In genomic region chr9:65435211-65435610, GRCm38 (mm10) we compare ENCODE assay signal across 11 mouse cellular contexts. TPM values are rescaled to one million over a fixed set of nuclear protein-coding genes. Genes with fewer than 3 reads are reported as not detected.
A peak's percentile ranks its signal among the peaks of the same experiment; 100 is the strongest.
DNase-seq lines count a peak whose midpoint lies in the region; ATAC-seq and TF ChIP-seq lines count a peak whose summit lies in the region.
"Had no signal": no experiment of that assay in that cellular context is flagged by ENCODE, and none has a peak within 500 bp of the region (broad histone marks: within the 10 kb centered on the region; RNA-seq: fewer than 3 reads in every experiment).

No protein-coding gene starts in this region.

- no peak for ATAC-seq in heart, embryonic 13.5 days (ENCODE audit: extremely low read depth, insufficient number of reproducible peaks, low FRiP score, low TSS enrichment)
- no peak for ATAC-seq in intestine, postnatal 0 days

- H3K4me2 ChIP-seq in heart, embryonic 13.5 days = 0 out of 2 replicates have a peak overlapping the region, but pooled peaks have one; percentile 72
- no peak overlapping the region for H3K4me2 ChIP-seq in intestine, postnatal 0 days (replicated peaks; ENCODE audit: low read depth)

- no peak overlapping the region for H3K9ac ChIP-seq in heart, embryonic 13.5 days
- H3K9ac ChIP-seq in intestine, postnatal 0 days (ENCODE audit: low read depth, low read length) = no peak overlapping the region

- WGBS in heart, embryonic 13.5 days = 66% methylated on average over 4 of the region's 4 CpGs
- WGBS in intestine, postnatal 0 days = 67% methylated on average over 4 of the region's 4 CpGs

- TF ChIP-seq CTCF in intestine, postnatal 0 days (IDR thresholded peaks at IDR 0.05; ENCODE audit: low read depth) = no peak

- H3K36me3 ChIP-seq in heart, embryonic 13.5 days = peaks cover 21% of the 10 kb centered on the region
- H3K36me3 ChIP-seq in intestine, postnatal 0 days (ENCODE audit: control insufficient read depth, insufficient read depth) = peaks cover 2% of the 10 kb centered on the region; the same call in 1 of the 2 replicates

- H3K4me3 ChIP-seq in heart, embryonic 13.5 days = peak overlapping the region; percentile 88
- peak overlapping the region; percentile 96; the same call in 1 of the 2 replicates for H3K4me3 ChIP-seq in intestine, postnatal 0 days (ENCODE audit: low read depth, low read length)

- H3K27ac ChIP-seq in heart, embryonic 13.5 days (replicated peaks) = no peak overlapping the region
- H3K27ac ChIP-seq in intestine, postnatal 0 days (ENCODE audit: low read depth, low read length) = no peak overlapping the region

- H3K9me3 ChIP-seq in heart, embryonic 13.5 days = no peaks in the 10 kb centered on the region
- no peaks in the 10 kb centered on the region for H3K9me3 ChIP-seq in intestine, postnatal 0 days (ENCODE audit: control insufficient read depth)

- DNase-seq in heart, adult 18-20 months = no peak
- DNase-seq in thymus, postnatal 14 days = peak; percentile 12
- DNase-seq in thymus, postnatal 0 days (ENCODE audit: low spot score) = no peak
- DNase-seq in right cerebral cortex, postnatal 4 days = no peak
- no peak for DNase-seq in right cerebral cortex, postnatal 14 days
- DNase-seq in frontal cortex, postnatal 10 days (ENCODE audit: low spot score in 2 of 2) = no peak

- no peaks in the 10 kb centered on the region for H3K27me3 ChIP-seq in heart, embryonic 13.5 days (replicated peaks)
- no peaks in the 10 kb centered on the region for H3K27me3 ChIP-seq in intestine, postnatal 0 days (replicated peaks; ENCODE audit: control insufficient read depth, insufficient read depth, low read length)

- peaks cover 8% of the 10 kb centered on the region for H3K4me1 ChIP-seq in heart, embryonic 13.5 days
- H3K4me1 ChIP-seq in intestine, postnatal 0 days (replicated peaks; ENCODE audit: control insufficient read depth, insufficient read depth, low read length) = no peaks in the 10 kb centered on the region

RNA-seq across cellular contexts. Expression of gene Mtfmt, which starts 0.4 kb away (rescaled TPM):
- polyA plus RNA-seq in heart, embryonic 13.5 days (2015; fragmentation: Nextera tagmentation; extraction: Ambion mirVana) = 11.8 and 15.9 TPM in 2 replicates
- total RNA-seq in heart, adult 18-20 months (2021) = 1 to 10 TPM; 6.3 to 6.9 TPM
- 19.5 and 23.5 TPM in 2 replicates for polyA plus RNA-seq in thymus, postnatal 0 days (2015; fragmentation: Nextera tagmentation; extraction: Ambion mirVana)
- 14.8 and 15.7 TPM in 2 replicates for polyA plus RNA-seq in intestine, postnatal 0 days (2015; fragmentation: Nextera tagmentation; extraction: Ambion mirVana)

RNA-seq across cellular contexts. Expression of gene Slc51b, which starts 12.5 kb away (rescaled TPM):
- polyA plus RNA-seq in heart, embryonic 13.5 days (2015; fragmentation: Nextera tagmentation; extraction: Ambion mirVana) = not detected in 2 replicates
- not detected for total RNA-seq in heart, adult 18-20 months (2021)
- polyA plus RNA-seq in thymus, postnatal 0 days (2015; fragmentation: Nextera tagmentation; extraction: Ambion mirVana) = 0.21 TPM in 1 of 2 replicates, not detected in the other
- 261 and 305 TPM in 2 replicates for polyA plus RNA-seq in intestine, postnatal 0 days (2015; fragmentation: Nextera tagmentation; extraction: Ambion mirVana)
- total RNA-seq: CH12.LX; hematopoietic stem cell, adult 5-6 weeks; layer of hippocampus, postnatal 25 days had no signal

RNA-seq across cellular contexts. Expression of gene Spg21, which starts 25.5 kb away (rescaled TPM):
- polyA plus RNA-seq in heart, embryonic 13.5 days (2015; fragmentation: Nextera tagmentation; extraction: Ambion mirVana) = 55.4 and 62.2 TPM in 2 replicates
- 10 to 100 TPM; 16.0 to 22.0 TPM for total RNA-seq in heart, adult 18-20 months (2021)
- polyA plus RNA-seq in thymus, postnatal 0 days (2015; fragmentation: Nextera tagmentation; extraction: Ambion mirVana) = 105 and 115 TPM in 2 replicates
- 85.8 and 86.3 TPM in 2 replicates for polyA plus RNA-seq in intestine, postnatal 0 days (2015; fragmentation: Nextera tagmentation; extraction: Ambion mirVana)

RNA-seq across cellular contexts. Expression of gene Rasl12, which starts 36.9 kb away (rescaled TPM):
- polyA plus RNA-seq in heart, embryonic 13.5 days (2015; fragmentation: Nextera tagmentation; extraction: Ambion mirVana) = 5.0 and 5.2 TPM in 2 replicates
- total RNA-seq in heart, adult 18-20 months (2021) = 1 to 10 TPM; 5.6 to 6.4 TPM
- polyA plus RNA-seq in thymus, postnatal 0 days (2015; fragmentation: Nextera tagmentation; extraction: Ambion mirVana) = 2.0 and 2.2 TPM in 2 replicates
- 5.4 and 6.2 TPM in 2 replicates for polyA plus RNA-seq in intestine, postnatal 0 days (2015; fragmentation: Nextera tagmentation; extraction: Ambion mirVana)

RNA-seq across cellular contexts. Expression of gene Kbtbd13, which starts 43.8 kb away (rescaled TPM):
- 1.7 and 2.3 TPM in 2 replicates for polyA plus RNA-seq in heart, embryonic 13.5 days (2015; fragmentation: Nextera tagmentation; extraction: Ambion mirVana)
- 1 to 10 TPM; 1.5 to 1.6 TPM for total RNA-seq in heart, adult 18-20 months (2021)
- polyA plus RNA-seq in thymus, postnatal 0 days (2015; fragmentation: Nextera tagmentation; extraction: Ambion mirVana) = 0.37 and 0.55 TPM in 2 replicates
- 3.9 and 5.0 TPM in 2 replicates for polyA plus RNA-seq in intestine, postnatal 0 days (2015; fragmentation: Nextera tagmentation; extraction: Ambion mirVana)
- total RNA-seq: CH12.LX had no signal

Comparison
In these comparisons a context has a peak if more than half of its experiments do, and no peak if none do; other contexts are left out.
1. RNA of gene Slc51b, which starts 12.5 kb away (polyA plus RNA-seq): 261 to 305 TPM in intestine, postnatal 0 days; 0.21 TPM in thymus, postnatal 0 days and not detected in heart, embryonic 13.5 days; every median in the first group is over 100 times any median in the second.